Mouse (Mus musculus) heart, postnatal 0 days (tissue): ENCODE measurements around the gene Kcnk6.

Experiments
- CTCF ChIP-seq: IDR thresholded peaks from 2 replicates; pipeline ENCODE4 v1.5.1; 2016; ENCODE audit warnings: antibody characterized with exemption, control low read depth, low read depth
- EP300 ChIP-seq: IDR thresholded peaks from 2 replicates; pipeline ENCODE4 v1.6.1; 2016; ENCODE audit warnings: antibody characterized with exemption, low read depth

DNA sequence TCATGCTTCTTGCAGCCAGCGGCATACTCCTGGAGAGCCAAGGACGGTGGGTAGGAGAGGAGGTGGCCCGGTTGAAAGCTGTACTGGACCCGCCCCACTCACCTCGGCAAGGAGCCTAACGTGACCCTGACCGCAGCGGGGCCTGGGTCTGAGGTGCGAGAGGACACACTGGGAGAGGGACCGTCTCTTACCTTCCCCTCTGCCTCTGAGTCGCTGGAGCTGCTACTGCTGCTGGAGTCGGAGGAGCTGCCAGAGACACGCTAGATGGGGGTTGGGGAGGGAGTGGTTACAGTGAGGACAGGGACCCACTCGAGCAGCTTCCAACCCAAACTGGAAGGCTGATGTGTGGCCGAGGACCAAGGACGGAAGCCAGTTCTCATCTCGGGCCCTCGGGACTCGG is 15.4 kb upstream of the Kcnk6 start:
- no peak for TF ChIP-seq CTCF
- no peak for TF ChIP-seq EP300
